Mouse (Mus musculus) spleen, adult 10 weeks (tissue): ENCODE data around the gene Mboat7. TPM values are rescaled to one million over a fixed set of nuclear protein-coding genes. Genes with fewer than 3 reads are reported as not detected.

Experiments
- polyA plus RNA-seq: library from polyadenylated mRNA; stranded (reverse); fragments of 350-450 nt; fragmentation: Illumina TruSeq; extraction: RNeasy Lipid Tissue Mini Kit (QIAGEN cat#74804); gene quantifications from one replicate; pipeline ENCODE4 v1.2.3, GENCODE M21; 2015; ENCODE audit warnings: low replicate concordance; ENCODE audit not compliant: insufficient read depth

Mboat7 gene
- polyA plus RNA-seq, result 44.1 TPM

GRCm38 (mm10) chr7:3692987-3693808 is at the start of gene Mboat7:
Mboat7 (minus strand) TSS chr7:3693523.

GRCm38 (mm10) chr7:3720268-3720667 is 26.9 kb upstream of the Mboat7 start, which contains the start of gene Pirb:
Pirb (minus strand) TSS chr7:3720391.

GRCm38 (mm10) chr7:3703879-3704441 is 10.6 kb upstream of the Mboat7 start, which contains the start of gene Rps9:
Rps9 (plus strand) TSS chr7:3703993.

GRCm38 (mm10) chr7:3692382-3692986 is 839 bp downstream of the Mboat7 start, which contains the start of gene Tsen34:
Tsen34 (plus strand) TSS chr7:3692863.

GRCm38 (mm10) chr7:3677342-3677741 is 16.0 kb downstream of the Mboat7 start, which contains the start of gene Tmc4:
Tmc4 (minus strand) TSS chr7:3677553.

GRCm38 (mm10) chr7:3665215-3666114 is 27.9 kb downstream of the Mboat7 start, which contains the start of gene Leng1:
Leng1 (minus strand) TSS chr7:3665840.

GRCm38 (mm10) chr7:3644672-3645487 is 48.4 kb downstream of the Mboat7 start, which contains the start of gene Cnot3:
Cnot3 (plus strand) TSS chr7:3645268.

GRCm38 (mm10) chr7:3629543-3630477 is 63.5 kb downstream of the Mboat7 start, which contains the start of the genes Tfpt and Prpf31:
Tfpt (minus strand) TSS chr7:3629929.
Prpf31 (plus strand) TSS chr7:3629985.

Other genes with a start within 250 kb of the Mboat7 start
- gene Tarm1, start 190.9 kb downstream of the Mboat7 start, polyA plus RNA-seq, result 1.7 TPM
- gene Oscar, start 77.4 kb downstream of the Mboat7 start, polyA plus RNA-seq, result not detected
- gene Ndufa3, start 76.2 kb downstream of the Mboat7 start, polyA plus RNA-seq, result 196 TPM
- gene Tfpt, start 63.6 kb downstream of the Mboat7 start, polyA plus RNA-seq, result 14.9 TPM
- gene Prpf31, start 63.5 kb downstream of the Mboat7 start, polyA plus RNA-seq, result 53.4 TPM
- 58.3 TPM for gene Cnot3, start 48.3 kb downstream of the Mboat7 start, polyA plus RNA-seq
- gene Leng1, start 27.7 kb downstream of the Mboat7 start, polyA plus RNA-seq, result 7.1 TPM
- gene Tmc4, start 16.0 kb downstream of the Mboat7 start, polyA plus RNA-seq, result 16.0 TPM
- 8.9 TPM for gene Tsen34, start 660 bp downstream of the Mboat7 start, polyA plus RNA-seq
- gene Rps9, start 10.5 kb upstream of the Mboat7 start, polyA plus RNA-seq, result 949 TPM
- 136 TPM for gene Pirb, start 26.9 kb upstream of the Mboat7 start, polyA plus RNA-seq
- gene Gm15448, start 132.2 kb upstream of the Mboat7 start, polyA plus RNA-seq, result 8.1 TPM
- 51.2 TPM for gene Pira2, start 151.5 kb upstream of the Mboat7 start, polyA plus RNA-seq
- 9.4 TPM for gene Gm14548, start 204.6 kb upstream of the Mboat7 start, polyA plus RNA-seq
- 14.6 TPM for gene Lilra6, start 222.0 kb upstream of the Mboat7 start, polyA plus RNA-seq